Mouse (Mus musculus) G1E (cell line): ENCODE data around the gene Meis2.

Experiments used
- CTCF ChIP-seq: IDR thresholded peaks from 2 replicates; pipeline ENCODE4 v1.5.1; 2012; ENCODE audit warnings: low read depth, low read length, inconsistent platforms, mixed read lengths
- POLR2AphosphoS5 ChIP-seq: IDR thresholded peaks from 2 replicates; pipeline ENCODE4 v1.6.1; 2012; ENCODE audit warnings: low read depth, low read length, inconsistent platforms; ENCODE audit not compliant: insufficient replicate concordance
- TAL1 ChIP-seq: conservative IDR thresholded peaks from 2 replicates; pipeline ENCODE4 v1.6.1; 2012; ENCODE audit warnings: low read depth, low read length, inconsistent platforms, mixed read lengths

- TF ChIP-seq CTCF (no peak), TAL1 (no peak), POLR2AphosphoS5 (no peak)
Observed at GRCm38 (mm10) chr2:115989249-115989648, 76.4 kb downstream of the Meis2 start.
